ENCODE assay signal across 9 mouse cellular contexts in the genomic region with DNA sequence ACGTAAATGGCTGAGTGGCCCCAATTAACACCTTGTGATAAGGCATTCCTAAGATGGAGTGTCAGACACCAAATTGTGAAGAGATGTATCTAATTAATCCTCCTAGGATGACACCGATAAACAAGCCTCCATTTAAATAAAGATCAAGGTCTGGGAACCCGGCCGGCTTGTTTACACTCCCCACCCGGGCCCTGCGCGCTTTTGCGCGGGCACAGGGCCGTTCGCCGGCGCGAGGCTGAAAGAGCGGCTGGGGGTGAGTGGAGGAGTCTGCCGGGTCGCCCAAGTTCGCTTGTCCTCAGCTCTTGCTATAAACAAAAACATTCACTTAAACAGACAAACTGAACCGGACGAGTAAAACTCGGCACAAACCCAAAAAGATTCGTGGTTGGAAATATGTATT. TPM values are rescaled to one million over a fixed set of nuclear protein-coding genes. Genes with fewer than 3 reads are reported as not detected.
DNase-seq lines count a peak whose midpoint lies in the region; ATAC-seq and TF ChIP-seq lines count a peak whose summit lies in the region.
"Had no signal": no experiment of that assay in that cellular context is flagged by ENCODE, and none has a peak within 500 bp of the region (broad histone marks: within the 10 kb centered on the region; RNA-seq: fewer than 3 reads in every experiment).

No protein-coding gene starts in this region.

- intact Hi-C loops in gastrocnemius, adult 2 months (cut with DNase I), result loop anchor here (10.0 kb wide), 1 partner anchor 323 kb away; no protein-coding TSS in a partner anchor
- intact Hi-C loops in gastrocnemius, postnatal 14 days (cut with DNase I; ENCODE audit: low total_unique reads), result loop anchor here (5.0 kb wide), 1 partner anchor 390 kb away; no protein-coding TSS in a partner anchor

- WGBS in forebrain, embryonic 14.5 days, result under 1% methylated on average over 22 of the region's 22 CpGs
- WGBS in liver, embryonic 16.5 days (ENCODE audit: insufficient replicate concordance), result under 1% methylated on average over 22 of the region's 22 CpGs

- peaks cover 73% of the 10 kb centered on the region for H3K27me3 ChIP-seq in E14TG2a.4 (ENCODE audit: insufficient read depth, low read length)
- H3K27me3 ChIP-seq in forebrain, embryonic 14.5 days (replicated peaks; ENCODE audit: control insufficient read depth, insufficient read depth, low read length), result peaks cover 56% of the 10 kb centered on the region
- H3K27me3 ChIP-seq in liver, embryonic 16.5 days (ENCODE audit: control insufficient read depth, insufficient read depth, low read depth, low read length), result peaks cover 78% of the 10 kb centered on the region

- H3K9ac ChIP-seq in forebrain, embryonic 14.5 days (ENCODE audit: low read length), result peak overlapping the region; percentile 17; the same call in 1 of the 2 replicates
- H3K9ac ChIP-seq in liver, embryonic 16.5 days (ENCODE audit: low read depth, low read length), result no peak overlapping the region

- 0 out of 2 replicates have a peak, but pooled peaks have one; percentile 16 for ATAC-seq in forebrain, embryonic 14.5 days
- ATAC-seq in liver, embryonic 16.5 days (ENCODE audit: low read depth), result no peak

- H3K36me3 ChIP-seq in E14TG2a.4 (ENCODE audit: insufficient read depth, low read length), result peaks cover 12% of the 10 kb centered on the region; the same call in 1 of the 2 replicates
- no peaks in the 10 kb centered on the region for H3K36me3 ChIP-seq in forebrain, embryonic 14.5 days (ENCODE audit: control insufficient read depth, insufficient read depth, low read length)
- H3K36me3 ChIP-seq in liver, embryonic 16.5 days (ENCODE audit: control insufficient read depth, insufficient read depth), result no peaks in the 10 kb centered on the region

- no peak for DNase-seq in gastrocnemius, adult 2 months
- no peak for DNase-seq in gastrocnemius, postnatal 14 days
- peak; percentile 67 for DNase-seq in forebrain, embryonic 14.5 days (ENCODE audit: low spot score)
- DNase-seq in urinary bladder, postnatal 14 days (ENCODE audit: low spot score), result no peak
- DNase-seq in adrenal gland, postnatal 4 days (ENCODE audit: low spot score in 2 of 2), result no peak
- no peak for DNase-seq in left cerebral cortex, adult 18-20 months (ENCODE audit: low spot score in 2 of 2)

- H3K4me3 ChIP-seq in gastrocnemius, adult 2 months, result peak overlapping the region; percentile 68
- H3K4me3 ChIP-seq in E14TG2a.4 (replicated peaks; ENCODE audit: low read length), result peak overlapping the region; percentile 70
- H3K4me3 ChIP-seq in forebrain, embryonic 14.5 days (ENCODE audit: low read depth, low read length), result peak overlapping the region; percentile 21
- peak overlapping the region; percentile 44 for H3K4me3 ChIP-seq in liver, embryonic 16.5 days (ENCODE audit: low read depth, low read length)

- peaks cover 53% of the 10 kb centered on the region for H3K4me1 ChIP-seq in E14TG2a.4 (replicated peaks; ENCODE audit: low read depth, low read length)
- peaks cover 18% of the 10 kb centered on the region; the same call in 1 of the 2 replicates for H3K4me1 ChIP-seq in forebrain, embryonic 14.5 days (ENCODE audit: control insufficient read depth, insufficient read depth, low read length)
- H3K4me1 ChIP-seq in liver, embryonic 16.5 days (ENCODE audit: control insufficient read depth, low read depth, low read length), result no peaks in the 10 kb centered on the region; the same call in 1 of the 2 replicates

- no peak overlapping the region for H3K27ac ChIP-seq in gastrocnemius, adult 2 months
- H3K27ac ChIP-seq in forebrain, embryonic 14.5 days (ENCODE audit: low read depth, low read length), result no peak overlapping the region
- no peak overlapping the region for H3K27ac ChIP-seq in liver, embryonic 16.5 days (ENCODE audit: low read length)

- peak overlapping the region; percentile 58 for H3K4me2 ChIP-seq in forebrain, embryonic 14.5 days (ENCODE audit: low read length)
- H3K4me2 ChIP-seq in liver, embryonic 16.5 days (ENCODE audit: low read depth, low read length), result peak overlapping the region; percentile 56

- no peaks in the 10 kb centered on the region for H3K9me3 ChIP-seq in E14TG2a.4 (ENCODE audit: low read length)
- no peaks in the 10 kb centered on the region for H3K9me3 ChIP-seq in forebrain, embryonic 14.5 days (replicated peaks; ENCODE audit: control insufficient read depth, low read length)
- no peaks in the 10 kb centered on the region for H3K9me3 ChIP-seq in liver, embryonic 16.5 days (replicated peaks; ENCODE audit: control insufficient read depth, low read length)

- no peak for TF ChIP-seq CTCF in gastrocnemius, adult 2 months (IDR thresholded peaks at IDR 0.05)
- no peak for TF ChIP-seq CTCF in E14TG2a.4 (conservative IDR thresholded peaks at IDR 0.05; ENCODE audit: low read length)

RNA-seq across cellular contexts. Expression of a gene that starts 9.6 kb away (rescaled TPM):
- not detected for total RNA-seq in gastrocnemius, adult 2 months (2021)
- total RNA-seq in gastrocnemius, postnatal 14 days (2021), result not detected
- polyA plus RNA-seq in forebrain, embryonic 14.5 days (2014; fragmentation: Nextera tagmentation; extraction: Ambion mirVana), result 22.9 and 24.1 TPM in 2 replicates
- polyA plus RNA-seq in liver, embryonic 16.5 days (2015; fragmentation: Nextera tagmentation; extraction: Ambion mirVana), result 0.06 TPM in 1 of 2 replicates, not detected in the other
- under 1 TPM in 1 of 2 experiments, not detected in 1; 0.51 TPM for total RNA-seq in adrenal gland, postnatal 4 days (2021)
- total RNA-seq in left cerebral cortex, adult 18-20 months (2021), result under 1 TPM in 1 of 2 experiments, not detected in 1; 0.09 TPM
- total RNA-seq: MEL had no signal

RNA-seq across cellular contexts. Expression of a gene that starts 18.4 kb away (rescaled TPM):
- total RNA-seq in gastrocnemius, adult 2 months (2021), result 100 to 1,000 TPM; 397 to 426 TPM
- 100 to 1,000 TPM; 157 TPM for total RNA-seq in gastrocnemius, postnatal 14 days (2021)
- 28.5 and 41.2 TPM in 2 replicates for polyA plus RNA-seq in forebrain, embryonic 14.5 days (2014; fragmentation: Nextera tagmentation; extraction: Ambion mirVana)
- polyA plus RNA-seq in liver, embryonic 16.5 days (2015; fragmentation: Nextera tagmentation; extraction: Ambion mirVana), result 13.3 and 13.7 TPM in 2 replicates
- total RNA-seq in adrenal gland, postnatal 4 days (2021), result 100 to 1,000 TPM in 1 of 2 experiments, 10 to 100 TPM in 1; 99.9 to 110 TPM
- total RNA-seq in left cerebral cortex, adult 18-20 months (2021), result 100 to 1,000 TPM in 1 of 2 experiments, 10 to 100 TPM in 1; 89.1 to 105 TPM
